Mouse (Mus musculus): ENCODE measurements around the gene Slc35f6. TPM values are rescaled to one million over a fixed set of nuclear protein-coding genes. Genes with fewer than 3 reads are reported as not detected.

The Slc35f6 gene
- total and polyA plus RNA-seq, 2 experiments from 2014 or later = 25.1 to 65.3 TPM

DNA sequence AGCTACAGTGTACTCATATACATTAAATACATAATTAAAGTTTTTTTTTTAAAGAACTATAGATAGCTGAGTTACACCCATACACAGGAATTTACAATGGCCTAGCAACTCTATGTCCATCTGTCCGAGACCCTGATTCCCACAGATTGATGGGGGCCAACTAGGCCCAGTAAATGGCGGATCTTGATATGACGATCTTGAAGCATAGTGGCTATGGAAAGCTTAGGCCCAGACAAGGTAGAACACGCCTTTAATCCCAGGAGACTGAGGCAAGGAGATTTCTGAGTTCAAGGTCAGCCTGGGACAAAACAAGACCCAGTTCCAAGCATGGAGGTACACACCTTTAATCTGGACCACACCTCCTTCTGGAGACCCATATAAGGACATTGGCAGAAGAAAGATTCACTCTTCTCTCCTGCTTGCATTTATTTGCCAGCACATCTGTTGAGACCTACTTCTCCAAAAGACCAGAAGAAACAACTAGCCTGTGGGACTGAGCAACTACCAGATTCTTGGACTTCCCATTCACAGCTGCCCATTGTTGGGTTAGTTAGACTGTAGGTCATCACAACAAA is 31.1 kb downstream of the Slc35f6 start:
- H3K4me2 ChIP-seq (ENCODE audit: low read depth, low read length, poor library complexity, severe bottlenecking) = no peak overlapping the region
- TF ChIP-seq CTCF (IDR thresholded peaks at IDR 0.05) = no peak
- no peaks in the 10 kb centered on the region for H3K4me1 ChIP-seq (ENCODE audit: insufficient read depth, low read length)
- H3K9me3 ChIP-seq (ENCODE audit: low read length) = no peaks in the 10 kb centered on the region
- no peak overlapping the region for H3K9ac ChIP-seq (replicated peaks; ENCODE audit: low read length, poor library complexity, severe bottlenecking)
- no peak for DNase-seq (ENCODE audit: low spot score)
- H3K4me3 ChIP-seq (ENCODE audit: low read depth, low read length) = no peak overlapping the region
- WGBS = 97% methylated on average over 4 of the region's 4 CpGs
- no peaks in the 10 kb centered on the region for H3K27me3 ChIP-seq (ENCODE audit: insufficient read depth, low read length)
- no peaks in the 10 kb centered on the region for H3K36me3 ChIP-seq (ENCODE audit: insufficient read depth, low read length)
- no peak overlapping the region for H3K27ac ChIP-seq (ENCODE audit: low read depth, low read length)
- ATAC-seq (ENCODE audit: low FRiP score) = no peak

DNA sequence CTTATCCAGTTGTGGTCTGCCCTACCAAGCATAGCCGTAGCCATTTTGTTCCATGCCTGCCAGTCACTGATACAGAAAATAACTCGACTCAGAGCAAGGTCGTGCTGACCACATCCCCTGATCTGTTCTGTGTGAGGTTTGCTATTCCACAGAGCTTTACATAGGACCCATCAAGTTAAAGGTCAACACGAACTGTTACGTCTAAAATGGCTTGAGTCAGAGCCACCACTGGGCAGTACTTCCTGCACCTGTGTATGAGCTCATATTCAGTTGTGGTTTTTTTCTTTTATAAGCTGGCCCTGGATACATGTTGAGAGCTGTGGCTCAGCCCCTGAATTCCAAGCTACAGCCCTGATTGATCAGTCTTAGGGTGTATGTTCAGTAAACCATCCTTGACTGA is 31.9 kb downstream of the Slc35f6 start:
- H3K27me3 ChIP-seq (ENCODE audit: insufficient read depth, low read length) = no peaks in the 10 kb centered on the region
- no peak for DNase-seq (ENCODE audit: low spot score)

GRCm38 (mm10) chr5:30681970-30682369 is 34.2 kb downstream of the Slc35f6 start:
- no peak overlapping the region for H3K27ac ChIP-seq (ENCODE audit: low read depth, low read length)
- H3K9me3 ChIP-seq (ENCODE audit: low read length) = no peaks in the 10 kb centered on the region
- ATAC-seq (ENCODE audit: low FRiP score) (no peak), DNase-seq (ENCODE audit: low spot score) (no peak)
- WGBS = 92% methylated on average over 5 of the region's 5 CpGs
- no peak overlapping the region for H3K4me2 ChIP-seq (ENCODE audit: low read depth, low read length, poor library complexity, severe bottlenecking)
- no peaks in the 10 kb centered on the region for H3K36me3 ChIP-seq (ENCODE audit: insufficient read depth, low read length)
- TF ChIP-seq CTCF (IDR thresholded peaks at IDR 0.05) = no peak
- H3K4me3 ChIP-seq (ENCODE audit: low read depth, low read length) = no peak overlapping the region
- no peaks in the 10 kb centered on the region for H3K4me1 ChIP-seq (ENCODE audit: insufficient read depth, low read length)
- H3K9ac ChIP-seq (replicated peaks; ENCODE audit: low read length, poor library complexity, severe bottlenecking) = no peak overlapping the region
- H3K27me3 ChIP-seq (ENCODE audit: insufficient read depth, low read length) = no peaks in the 10 kb centered on the region

More for the DNA sequence above, 31.9 kb downstream of the Slc35f6 start:
- H3K27ac ChIP-seq (ENCODE audit: low read depth, low read length) = no peak overlapping the region
- no peaks in the 10 kb centered on the region for H3K36me3 ChIP-seq (ENCODE audit: insufficient read depth, low read length)
- TF ChIP-seq CTCF (IDR thresholded peaks at IDR 0.05) = no peak
- no peaks in the 10 kb centered on the region for H3K4me1 ChIP-seq (ENCODE audit: insufficient read depth, low read length)
- no peak overlapping the region for H3K9ac ChIP-seq (replicated peaks; ENCODE audit: low read length, poor library complexity, severe bottlenecking)
- no peak overlapping the region for H3K4me3 ChIP-seq (ENCODE audit: low read depth, low read length)
- ATAC-seq (ENCODE audit: low FRiP score) = no peak
- H3K4me2 ChIP-seq (ENCODE audit: low read depth, low read length, poor library complexity, severe bottlenecking) = no peak overlapping the region
- WGBS = 84% methylated on average over 5 of the region's 5 CpGs
- H3K9me3 ChIP-seq (ENCODE audit: low read length) = no peaks in the 10 kb centered on the region

- TF ChIP-seq CTCF (IDR thresholded peaks at IDR 0.05) = no peak
- no peak for DNase-seq (ENCODE audit: low spot score)
- no peak for ATAC-seq (ENCODE audit: low FRiP score)
- Histone ChIP-seq H3K4me2 (ENCODE audit: low read depth, low read length, poor library complexity, severe bottlenecking) (no peak overlapping the region), H3K9me3 (ENCODE audit: low read length) (no peaks in the 10 kb centered on the region), H3K27me3 (ENCODE audit: insufficient read depth, low read length) (no peaks in the 10 kb centered on the region), H3K4me3 (ENCODE audit: low read depth, low read length) (no peak overlapping the region), H3K36me3 (ENCODE audit: insufficient read depth, low read length) (no peaks in the 10 kb centered on the region), H3K4me1 (ENCODE audit: insufficient read depth, low read length) (no peaks in the 10 kb centered on the region), H3K27ac (ENCODE audit: low read depth, low read length) (no peak overlapping the region), H3K9ac (replicated peaks; ENCODE audit: low read length, poor library complexity, severe bottlenecking) (no peak overlapping the region)
These were observed 35.4 kb downstream of the Slc35f6 start for GRCm38 (mm10) chr5:30682967-30683600.

- H3K36me3 ChIP-seq (ENCODE audit: insufficient read depth, low read length) = no peaks in the 10 kb centered on the region
- ATAC-seq (ENCODE audit: low FRiP score) = no peak
These were observed 36.3 kb downstream of the Slc35f6 start for GRCm38 (mm10) chr5:30683993-30684392.

DNA sequence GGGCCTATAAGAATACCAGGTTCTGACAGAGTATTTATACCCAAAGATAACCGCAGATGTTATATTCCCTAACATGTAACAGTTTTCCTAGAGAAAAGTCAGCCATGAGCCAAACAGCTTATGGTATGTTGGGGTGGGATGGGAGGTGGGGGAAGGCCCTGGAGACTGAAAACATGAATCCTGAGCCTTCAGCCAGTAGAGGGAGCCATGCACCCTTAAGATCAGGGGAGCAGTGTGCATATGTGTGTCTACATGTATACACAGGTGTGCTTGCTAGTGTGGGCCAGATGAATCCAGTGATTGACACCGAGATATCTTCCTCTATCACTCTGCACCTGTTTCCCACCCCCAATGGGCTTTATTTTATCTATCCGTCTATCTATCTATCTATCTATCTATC is 39.0 kb downstream of the Slc35f6 start:
- no peak overlapping the region for H3K4me2 ChIP-seq (ENCODE audit: low read depth, low read length, poor library complexity, severe bottlenecking)
- DNase-seq (ENCODE audit: low spot score) (no peak), ATAC-seq (ENCODE audit: low FRiP score) (no peak)
- H3K9ac ChIP-seq (replicated peaks; ENCODE audit: low read length, poor library complexity, severe bottlenecking) = no peak overlapping the region
- TF ChIP-seq CTCF (IDR thresholded peaks at IDR 0.05) = peak; percentile 75
- H3K4me1 ChIP-seq (ENCODE audit: insufficient read depth, low read length) = no peaks in the 10 kb centered on the region
- H3K36me3 ChIP-seq (ENCODE audit: insufficient read depth, low read length) = no peaks in the 10 kb centered on the region
- 70% methylated on average over 3 of the region's 3 CpGs for WGBS
- no peaks in the 10 kb centered on the region for H3K9me3 ChIP-seq (ENCODE audit: low read length)
- no peak overlapping the region for H3K27ac ChIP-seq (ENCODE audit: low read depth, low read length)
- no peak overlapping the region for H3K4me3 ChIP-seq (ENCODE audit: low read depth, low read length)
- no peaks in the 10 kb centered on the region for H3K27me3 ChIP-seq (ENCODE audit: insufficient read depth, low read length)

More at GRCm38 (mm10) chr5:30683993-30684392, 36.3 kb downstream of the Slc35f6 start:
- no peak overlapping the region for H3K4me3 ChIP-seq (ENCODE audit: low read depth, low read length)
- H3K4me1 ChIP-seq (ENCODE audit: insufficient read depth, low read length) = no peaks in the 10 kb centered on the region
- H3K27me3 ChIP-seq (ENCODE audit: insufficient read depth, low read length) = no peaks in the 10 kb centered on the region
- peak; percentile 16; the same call in 1 of the 2 replicates for TF ChIP-seq CTCF (IDR thresholded peaks at IDR 0.05)
- no peak overlapping the region for H3K9ac ChIP-seq (replicated peaks; ENCODE audit: low read length, poor library complexity, severe bottlenecking)
- 81% methylated on average over 3 of the region's 3 CpGs for WGBS
- H3K27ac ChIP-seq (ENCODE audit: low read depth, low read length) = no peak overlapping the region
- no peak for DNase-seq (ENCODE audit: low spot score)
- no peak overlapping the region for H3K4me2 ChIP-seq (ENCODE audit: low read depth, low read length, poor library complexity, severe bottlenecking)
- no peaks in the 10 kb centered on the region for H3K9me3 ChIP-seq (ENCODE audit: low read length)
